Mouse (Mus musculus) brain, embryonic 14.5 days (tissue): ENCODE data around the gene Sdr9c7.

Experiments used
- CTCF ChIP-seq: fragments of 200-500 bp; IDR thresholded peaks from 2 replicates; pipeline ENCODE4 v1.5.1; 2012; ENCODE audit warnings: inconsistent platforms, mild to moderate bottlenecking, moderate library complexity, borderline replicate concordance; ENCODE audit not compliant: insufficient read depth, insufficient read length; ENCODE audit errors: extremely low read depth
- POLR2A ChIP-seq: fragments of 200-500 bp; IDR thresholded peaks from 2 replicates; pipeline ENCODE4 v1.6.1; 2012; ENCODE audit warnings: mild to moderate bottlenecking, inconsistent platforms, borderline replicate concordance; ENCODE audit not compliant: poor library complexity, insufficient read depth, insufficient read length, severe bottlenecking; ENCODE audit errors: extremely low read depth

DNA sequence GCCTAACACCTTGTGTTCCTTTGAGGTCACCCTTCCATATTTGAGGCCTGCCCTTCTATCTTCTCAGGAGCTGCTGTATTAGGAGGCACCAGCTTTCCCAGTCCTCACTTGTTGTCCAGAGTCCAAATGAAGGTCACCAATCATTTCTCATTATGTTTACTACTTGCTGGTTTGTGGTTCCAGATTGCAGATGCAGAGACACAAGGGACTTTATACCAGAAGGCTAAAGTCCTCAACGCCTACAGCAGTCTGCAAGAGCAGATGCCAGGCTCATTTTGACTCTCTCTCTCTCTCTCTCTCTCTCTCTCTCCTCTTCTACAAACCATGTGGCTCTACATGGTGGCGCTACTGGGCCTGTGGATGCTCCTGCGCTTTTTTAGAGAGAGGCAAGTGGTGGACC lies 32.1 kb upstream of the Sdr9c7 start, which contains the start of gene Rdh16f2:
- no peak for TF ChIP-seq POLR2A
- no peak for TF ChIP-seq CTCF
